Mouse (Mus musculus) cortical plate, adult 2 months (tissue): ENCODE data around the gene Usp44.

ENCODE experiments used
- CTCF ChIP-seq: fragments of 200-500 bp; IDR thresholded peaks from 2 replicates; pipeline ENCODE4 v1.5.1; 2011; ENCODE audit warnings: mild to moderate bottlenecking, control low read depth, low read length; ENCODE audit not compliant: insufficient read depth; ENCODE audit errors: extremely low read depth
- POLR2A ChIP-seq: fragments of 200-500 bp; IDR thresholded peaks from 2 replicates; pipeline ENCODE4 v1.6.1; 2011; ENCODE audit warnings: mild to moderate bottlenecking, low read length, control low read depth; ENCODE audit not compliant: insufficient read depth; ENCODE audit errors: extremely low read depth

DNA sequence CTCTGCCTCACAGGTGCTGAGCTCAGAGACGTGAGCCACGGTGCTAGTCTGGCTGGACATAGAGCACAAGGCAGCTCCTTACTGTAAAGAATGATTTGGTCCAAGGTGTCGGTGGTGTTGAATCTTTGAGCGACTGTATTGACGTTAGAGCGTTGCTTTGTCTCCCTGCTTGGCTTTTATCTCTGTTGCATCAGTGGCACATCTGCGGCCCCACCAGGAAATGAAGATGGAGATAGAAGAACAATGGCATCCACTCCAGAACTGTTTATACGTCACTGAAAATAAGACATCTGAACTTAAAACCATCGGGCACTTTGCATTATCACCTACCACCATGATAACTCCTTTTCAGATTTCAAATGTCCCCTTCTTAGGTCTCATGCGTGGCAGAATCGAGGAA lies 68.6 kb downstream of the Usp44 start:
- TF ChIP-seq CTCF: no peak
- no peak for TF ChIP-seq POLR2A
